Mouse (Mus musculus) right cerebral cortex, postnatal 10 days (tissue): ENCODE results near the gene Nkx2-3.
A peak's percentile ranks its signal among the peaks of the same experiment; 100 is the strongest.

ENCODE experiments used
- DNase-seq, 2 experiments: peaks; one replicate each; pipeline ENCODE4 v3.0.0; 2021; ENCODE audit warnings: low spot score in 2 of 2

Gene Nkx2-3

GRCm38 (mm10) chr19:43612051-43612450, at the start of gene Nkx2-3:
TSS of gene Nkx2-3 (plus strand) at chr19:43612325.
- no peak for DNase-seq

GRCm38 (mm10) chr19:43563166-43563565, 49.0 kb upstream of the Nkx2-3 start:
- no peak for DNase-seq

GRCm38 (mm10) chr19:43568298-43568697, 43.8 kb upstream of the Nkx2-3 start:
- DNase-seq: no peak

- no peak for DNase-seq
Observed at GRCm38 (mm10) chr19:43569133-43569532, 43.0 kb upstream of the Nkx2-3 start.

GRCm38 (mm10) chr19:43570831-43571790, 41.0 kb upstream of the Nkx2-3 start:
- peak; percentile 66 to 83 for DNase-seq

- DNase-seq: no peak
Observed at GRCm38 (mm10) chr19:43579081-43579796, 32.9 kb upstream of the Nkx2-3 start.

GRCm38 (mm10) chr19:43581185-43581584, 30.9 kb upstream of the Nkx2-3 start:
- no peak for DNase-seq

GRCm38 (mm10) chr19:43583192-43583591, 28.9 kb upstream of the Nkx2-3 start:
- DNase-seq: no peak

GRCm38 (mm10) chr19:43583595-43583994, 28.5 kb upstream of the Nkx2-3 start:
- DNase-seq: no peak

- DNase-seq: no peak
Observed at GRCm38 (mm10) chr19:43584788-43585187, 27.3 kb upstream of the Nkx2-3 start.

GRCm38 (mm10) chr19:43592026-43592425, 20.1 kb upstream of the Nkx2-3 start:
- no peak for DNase-seq

- DNase-seq: no peak
Observed at GRCm38 (mm10) chr19:43596981-43597380, 15.1 kb upstream of the Nkx2-3 start.

- DNase-seq: no peak
Observed at GRCm38 (mm10) chr19:43598741-43599660, 13.1 kb upstream of the Nkx2-3 start.

- no peak for DNase-seq
Observed at GRCm38 (mm10) chr19:43599776-43600544, 12.2 kb upstream of the Nkx2-3 start.

GRCm38 (mm10) chr19:43600545-43601331, 11.4 kb upstream of the Nkx2-3 start:
- no peak for DNase-seq

- no peak for DNase-seq
Observed at GRCm38 (mm10) chr19:43601440-43601839, 10.7 kb upstream of the Nkx2-3 start.

GRCm38 (mm10) chr19:43601996-43602590, 10.0 kb upstream of the Nkx2-3 start:
- no peak for DNase-seq

- no peak for DNase-seq
Observed at GRCm38 (mm10) chr19:43603521-43603920, 8.6 kb upstream of the Nkx2-3 start.

- no peak for DNase-seq
Observed at GRCm38 (mm10) chr19:43604492-43605120, 7.5 kb upstream of the Nkx2-3 start.
